Mouse (Mus musculus): ENCODE data around the gene Wwtr1.

Gene Wwtr1

GRCm38 (mm10) chr3:57511816-57512586 is 63.7 kb downstream of the Wwtr1 start:
- no peak for DNase-seq

DNA sequence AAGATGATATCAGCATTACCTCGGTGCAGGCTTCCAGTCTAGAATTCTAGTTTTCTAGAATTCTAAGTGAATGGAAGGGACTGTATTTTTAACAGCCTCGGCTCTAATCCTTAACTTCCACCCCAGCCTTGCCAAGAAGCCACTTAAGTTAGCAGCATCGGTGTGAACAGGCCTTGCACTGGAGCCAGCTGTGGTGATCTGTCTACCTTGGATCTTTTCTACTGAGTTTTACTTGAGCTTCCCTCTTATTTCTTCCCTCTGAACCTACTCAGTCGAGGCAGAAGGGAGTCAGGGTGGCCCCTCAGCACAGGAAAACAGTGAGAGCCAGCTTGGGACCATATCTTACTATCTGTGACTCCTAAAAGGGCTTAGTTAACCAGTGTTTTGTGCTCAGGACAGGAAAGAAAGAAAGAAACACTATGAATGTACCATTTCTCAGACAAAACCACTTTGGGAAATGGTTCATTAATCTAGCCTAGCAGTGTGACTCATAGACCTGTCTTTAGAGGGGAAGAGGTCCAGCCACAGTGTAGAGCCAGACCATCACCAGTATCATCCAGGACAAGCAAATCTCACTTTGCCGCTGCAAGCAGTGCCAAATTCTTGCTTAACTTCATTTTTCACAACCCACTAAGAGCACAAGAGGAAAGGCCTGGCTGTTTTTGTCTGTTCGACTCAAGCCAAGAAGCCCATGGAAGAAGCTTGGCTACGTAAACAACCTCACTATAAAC is 65.6 kb downstream of the Wwtr1 start:
- no peak for DNase-seq

- no peak for DNase-seq
Measured at GRCm38 (mm10) chr3:57505991-57506390, 69.7 kb downstream of the Wwtr1 start.

DNA sequence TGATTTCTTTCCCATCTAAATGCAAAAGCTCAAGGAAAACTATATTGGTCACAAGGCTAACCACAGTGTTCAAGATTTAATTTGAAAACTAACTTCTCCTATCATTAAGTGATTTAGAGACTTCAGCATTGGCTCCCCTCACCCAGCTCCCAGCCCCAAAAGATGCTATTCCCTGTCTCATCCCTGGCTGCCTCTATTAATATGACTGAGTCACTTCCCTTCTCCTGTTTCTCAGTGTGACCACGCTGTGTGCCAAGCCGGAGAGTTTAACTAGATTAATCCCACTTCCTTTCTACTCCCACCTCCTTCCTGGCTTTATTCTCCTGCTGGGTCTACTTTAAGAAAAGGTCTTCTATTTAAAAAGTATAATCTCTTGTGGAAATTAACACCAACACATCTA is 71.0 kb downstream of the Wwtr1 start:
- no peak for DNase-seq

DNA sequence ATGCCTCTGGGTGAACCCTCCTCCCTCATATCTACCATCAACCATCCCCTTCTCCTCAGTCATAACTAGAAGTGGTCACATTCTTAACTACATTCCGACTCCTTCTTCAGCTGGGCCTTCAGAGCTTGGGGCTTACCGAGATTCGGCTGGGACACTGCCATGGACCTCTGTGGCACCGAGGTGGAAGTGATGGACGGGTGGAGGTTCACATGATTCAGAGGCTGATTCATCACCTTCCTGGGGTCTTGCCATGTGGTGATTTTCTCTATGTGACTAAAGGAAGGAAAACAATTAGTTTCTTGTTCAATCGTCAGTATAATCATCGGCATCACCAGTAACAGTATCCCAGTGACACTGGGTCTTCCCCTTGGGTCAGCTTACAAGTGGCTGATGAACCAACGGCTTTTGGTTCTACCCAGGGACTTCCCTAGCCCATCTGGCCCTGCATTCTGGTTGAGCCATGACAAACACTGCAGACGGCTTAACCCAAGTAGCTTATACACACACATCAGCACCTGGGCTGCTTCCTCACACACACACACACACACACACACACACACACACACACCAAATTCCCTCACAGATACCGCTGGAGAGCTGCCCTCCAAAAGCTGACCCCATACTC is 74.0 kb downstream of the Wwtr1 start:
- no peak for DNase-seq

DNA sequence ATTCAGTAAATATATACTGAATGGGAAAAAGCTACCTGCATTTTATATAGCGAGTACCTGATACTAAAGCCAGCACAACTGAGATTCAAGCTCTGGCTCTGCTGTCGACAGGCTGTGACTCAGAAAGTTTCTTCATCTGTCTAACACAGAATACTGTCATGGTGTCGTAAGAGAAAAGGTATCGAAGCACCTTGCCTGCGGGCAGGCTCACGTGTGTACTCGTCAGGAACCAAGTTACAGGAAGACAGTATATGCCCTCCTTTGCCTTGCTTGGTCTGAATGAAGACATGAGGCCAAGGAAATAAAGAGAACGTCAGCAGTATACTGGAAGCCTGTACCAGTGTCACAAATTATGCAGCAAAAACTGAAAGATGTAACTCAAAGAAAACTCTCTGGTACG is 74.9 kb downstream of the Wwtr1 start:
- DNase-seq = no peak

DNA sequence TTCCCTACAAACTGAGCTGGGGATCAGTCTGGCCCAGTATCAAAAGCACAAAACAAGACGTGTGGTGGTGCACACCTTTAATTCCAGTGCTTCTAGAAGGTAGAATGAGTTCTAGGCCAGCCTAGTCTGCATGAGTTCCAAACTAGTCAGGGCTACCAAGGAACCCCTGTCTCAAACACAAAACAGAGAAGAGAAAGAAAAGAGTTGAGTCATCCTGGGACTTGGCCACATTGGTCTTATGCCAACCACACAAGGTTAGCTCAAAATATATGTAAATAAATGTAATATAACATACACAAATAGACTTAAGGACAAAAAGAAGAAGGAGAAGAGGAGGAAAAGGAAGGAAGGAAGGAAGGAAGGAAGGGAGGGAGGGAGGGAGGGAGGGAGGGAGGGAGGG is 77.9 kb downstream of the Wwtr1 start:
- DNase-seq = no peak

DNA sequence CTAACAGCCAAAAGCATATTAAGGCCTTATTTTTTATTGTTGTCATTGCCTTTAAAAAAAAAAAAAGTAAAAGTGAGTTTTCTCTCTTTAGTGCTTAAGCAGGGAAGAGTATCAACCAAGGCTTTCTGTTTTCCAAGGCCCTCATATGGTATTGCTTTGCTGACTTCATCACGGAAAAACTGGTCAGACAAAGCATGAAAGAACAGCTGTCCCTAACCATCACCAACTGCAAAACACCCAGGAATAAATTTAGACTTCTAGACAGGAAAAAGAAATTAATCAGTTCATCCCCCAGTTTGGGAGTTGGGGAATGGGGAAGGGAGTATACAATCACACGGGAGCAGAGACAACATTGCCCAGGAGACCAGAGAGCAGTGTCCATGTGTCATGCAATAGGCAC is 79.3 kb downstream of the Wwtr1 start:
- no peak for DNase-seq

- DNase-seq = no peak
Measured at GRCm38 (mm10) chr3:57487455-57488153, 88.1 kb downstream of the Wwtr1 start.

DNA sequence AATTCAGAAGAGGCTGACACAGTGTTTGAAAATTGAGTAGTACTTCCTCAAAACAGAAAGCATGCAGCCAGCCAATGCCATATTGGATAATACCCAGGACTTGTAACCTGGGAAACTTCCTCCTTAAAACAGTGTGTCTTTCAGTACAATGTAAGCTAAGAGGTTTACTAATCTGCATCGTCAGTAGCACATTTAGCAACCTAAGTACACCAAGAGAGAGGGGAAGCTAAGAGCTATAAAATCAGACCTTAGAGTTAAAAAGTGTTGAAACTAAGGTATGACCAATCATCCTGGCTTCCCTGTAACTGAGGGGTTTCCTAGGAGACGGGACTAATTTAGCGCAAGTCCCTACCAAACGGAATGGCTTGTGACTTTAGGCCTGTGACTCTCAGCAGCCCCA is 89.6 kb downstream of the Wwtr1 start:
- DNase-seq = no peak

- no peak for DNase-seq
Measured at GRCm38 (mm10) chr3:57481981-57482380, 93.7 kb downstream of the Wwtr1 start.

- no peak for DNase-seq
Measured at GRCm38 (mm10) chr3:57480640-57481039, 95.1 kb downstream of the Wwtr1 start.

DNA sequence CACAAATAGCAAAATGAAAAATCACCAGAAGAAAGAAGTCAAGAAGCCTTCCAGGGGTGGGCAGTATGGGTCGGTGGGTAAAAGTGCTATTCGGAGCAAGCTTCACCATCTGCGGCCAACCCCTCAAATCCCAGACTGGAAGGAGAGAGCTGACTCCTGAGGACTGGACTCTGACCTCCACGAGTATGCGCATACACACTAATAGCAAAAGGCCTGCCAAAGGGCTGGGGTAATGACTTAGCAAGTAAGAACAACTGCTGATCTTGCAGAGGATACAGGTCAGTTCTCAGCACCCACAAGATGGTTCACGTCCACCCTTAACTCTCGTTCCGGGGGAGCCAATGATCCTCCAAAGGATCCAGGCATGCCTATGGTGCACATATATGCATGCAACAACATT is 101.3 kb downstream of the Wwtr1 start:
- no peak for DNase-seq

DNA sequence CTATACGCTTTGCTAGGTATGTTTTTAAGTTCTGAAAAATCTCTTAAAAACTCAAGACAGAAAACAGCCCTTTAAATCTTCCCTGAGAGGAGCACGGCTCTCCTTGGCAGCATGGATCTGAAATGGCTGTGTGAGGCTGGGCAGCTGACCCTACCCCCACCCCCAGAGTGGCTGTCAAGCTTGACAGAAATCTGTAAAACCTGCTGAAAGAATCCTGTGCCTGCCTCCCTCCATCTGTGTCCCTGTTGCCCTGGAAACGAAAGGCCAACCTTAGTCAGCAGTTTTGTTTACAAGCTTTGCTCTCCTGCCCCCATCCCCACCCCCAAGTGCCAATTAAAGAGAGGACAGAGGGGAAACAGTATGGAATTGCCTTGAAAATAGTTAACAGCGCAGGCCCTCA is 103.3 kb downstream of the Wwtr1 start:
- no peak for DNase-seq

DNA sequence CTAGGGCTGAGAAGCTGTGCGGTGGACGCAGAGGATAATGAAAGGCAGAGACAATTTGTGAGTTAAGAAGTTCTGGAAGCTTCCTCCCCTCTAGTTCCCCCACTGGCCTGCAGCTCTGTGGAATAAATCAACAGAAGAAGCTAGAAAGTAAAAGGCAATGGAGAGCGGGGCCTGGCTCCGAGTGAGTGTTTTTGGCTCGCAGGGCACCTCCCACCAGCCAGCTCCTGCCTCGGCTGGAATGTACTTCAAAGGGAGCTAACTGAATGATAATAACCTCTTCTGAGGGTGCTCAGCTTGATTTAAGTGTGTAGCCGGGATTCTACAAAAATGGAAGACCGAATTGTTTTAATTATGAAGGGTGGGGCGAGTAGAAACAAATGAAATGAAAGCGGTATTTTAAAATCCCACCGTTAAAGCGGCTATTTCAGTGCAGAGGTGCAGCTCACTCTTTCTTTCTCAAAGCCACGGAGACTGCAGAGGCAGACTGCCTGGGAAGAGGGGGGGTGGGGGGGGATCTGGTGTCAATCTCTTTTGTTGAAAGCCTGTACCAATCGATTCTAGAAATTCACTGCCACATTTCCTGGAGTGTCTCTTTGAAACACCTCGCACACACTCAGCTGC is 104.6 kb downstream of the Wwtr1 start:
- no peak for DNase-seq

DNA sequence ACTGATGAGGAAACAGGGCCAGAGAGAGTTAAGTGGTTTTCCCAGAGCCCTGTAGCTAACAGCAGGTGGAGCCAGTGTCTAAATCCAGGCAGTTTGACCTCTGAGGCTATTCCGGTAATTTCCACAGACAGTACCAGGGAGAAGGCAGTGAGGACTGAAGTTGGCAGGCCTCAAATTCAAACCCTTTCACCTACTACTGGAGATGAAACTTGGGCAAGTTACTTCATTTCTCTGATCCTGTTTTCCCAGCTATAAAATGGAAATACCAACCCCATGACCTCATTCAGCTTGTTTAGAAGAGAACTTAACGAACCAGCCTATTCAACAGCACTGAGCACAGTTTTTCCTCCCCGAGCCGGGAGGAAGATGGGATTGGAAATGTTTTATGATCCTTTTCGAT is 105.4 kb downstream of the Wwtr1 start:
- peak; percentile 2 for DNase-seq

- no peak for DNase-seq
Measured at GRCm38 (mm10) chr3:57469325-57469724, 106.4 kb downstream of the Wwtr1 start.

DNA sequence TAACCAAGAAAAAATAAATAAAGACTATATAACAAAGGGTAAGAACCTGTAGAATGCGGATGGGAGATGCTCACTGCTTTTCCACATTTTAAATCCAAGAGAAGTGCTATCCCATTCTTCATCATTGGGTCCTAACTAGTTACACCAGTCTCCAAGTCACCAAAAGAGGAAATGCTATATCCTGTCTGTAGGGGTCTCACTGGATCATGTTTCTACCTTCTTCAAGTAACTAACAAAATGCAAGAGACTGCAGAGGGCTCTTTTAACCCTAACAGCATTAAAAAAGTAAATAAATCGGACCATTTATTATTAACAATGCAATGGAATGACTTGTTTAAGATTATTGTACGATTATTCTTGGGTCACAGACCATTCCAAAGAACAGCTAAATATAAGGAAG is 109.4 kb downstream of the Wwtr1 start:
- no peak for DNase-seq

- DNase-seq = no peak
Measured at GRCm38 (mm10) chr3:57463302-57463701, 112.4 kb downstream of the Wwtr1 start.

GRCm38 (mm10) chr3:57458652-57459051 is 117.1 kb downstream of the Wwtr1 start:
- no peak for DNase-seq

DNA sequence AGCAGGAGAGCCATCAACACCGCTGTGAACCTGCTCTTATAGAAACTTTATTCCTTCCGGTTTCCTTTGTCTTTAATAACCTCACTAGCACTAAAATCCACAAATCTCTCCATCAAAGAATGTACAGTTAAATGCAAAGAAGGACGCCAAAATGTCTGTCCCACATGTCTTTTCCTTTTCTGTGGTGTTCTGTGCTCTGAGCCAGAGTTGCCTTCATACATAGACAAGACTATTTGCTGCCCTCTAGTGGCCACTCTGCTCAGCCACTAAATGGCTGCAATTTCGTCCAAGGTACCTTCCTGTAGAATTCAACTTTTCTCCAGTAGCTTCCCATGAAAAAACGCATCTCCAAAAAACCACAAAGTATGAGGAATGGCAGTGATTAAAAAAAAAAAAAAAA is 127.3 kb downstream of the Wwtr1 start:
- DNase-seq = peak; percentile 37

GRCm38 (mm10) chr3:57447889-57448288 is 127.8 kb downstream of the Wwtr1 start:
- DNase-seq = no peak

- no peak for DNase-seq
Measured at GRCm38 (mm10) chr3:57445706-57446105, 130.0 kb downstream of the Wwtr1 start.
